Mouse (Mus musculus) splenic B cell, adult 2 months (primary cell): ENCODE measurements around the gene Camk1.

Source experiments
- DNase-seq: peaks from one replicate; pipeline ENCODE4 v3.0.0-alpha.2; 2011; ENCODE audit warnings: low read depth, low spot score
- H3K27me3 ChIP-seq: 2 replicates; pipeline ENCODE4 v1.6.1; 2012; ENCODE audit warnings: mild to moderate bottlenecking, low read length, moderate library complexity, mixed read lengths; ENCODE audit not compliant: control insufficient read depth, poor library complexity, insufficient read depth, severe bottlenecking
- H3K36me3 ChIP-seq: 2 replicates; pipeline ENCODE4 v1.6.1; 2012; ENCODE audit warnings: mild to moderate bottlenecking, low read length, moderate library complexity, mixed read lengths; ENCODE audit not compliant: control insufficient read depth, poor library complexity, insufficient read depth, severe bottlenecking

Gene Camk1

DNA sequence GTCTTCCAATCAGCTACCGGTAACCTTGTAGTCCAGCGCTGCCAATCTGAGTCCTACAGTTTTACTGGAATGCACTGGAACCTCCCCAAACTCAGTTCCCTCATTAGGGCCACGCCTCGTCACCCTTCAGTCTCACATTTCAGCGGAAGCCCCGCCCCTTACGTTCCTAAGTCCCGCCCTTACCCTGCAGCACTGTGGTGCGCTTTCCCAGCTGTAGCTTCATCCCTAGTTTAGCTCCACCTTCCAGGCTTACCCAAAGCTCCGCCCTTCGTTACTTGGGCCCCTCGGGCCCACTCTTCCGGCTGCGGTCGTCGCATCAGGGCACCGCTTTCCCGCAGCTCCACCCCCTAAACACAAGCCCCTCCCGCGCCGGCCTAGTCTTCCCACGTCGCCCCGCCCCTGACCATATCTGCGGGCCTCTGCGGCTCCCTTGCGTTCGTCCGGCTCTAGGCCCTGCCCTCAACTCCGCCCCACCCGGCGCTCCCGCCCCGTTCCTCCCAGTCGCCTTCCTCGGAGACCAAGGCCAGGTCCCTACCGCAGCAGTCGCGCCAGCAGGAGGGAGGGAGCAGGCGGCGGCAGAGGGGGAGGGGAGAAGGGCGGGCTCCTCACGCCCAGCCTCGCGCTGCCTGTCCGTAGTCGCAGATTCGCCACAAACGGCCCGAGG lies 37.3 kb downstream of the Camk1 start:
- peak; percentile 99 for DNase-seq
- Histone ChIP-seq H3K27me3 (no peaks in the 10 kb centered on the region), H3K36me3 (peaks cover 2% of the 10 kb centered on the region)

GRCm38 (mm10) chr6:113302258-113302657 lies 41.5 kb downstream of the Camk1 start:
- no peaks in the 10 kb centered on the region for H3K36me3 ChIP-seq
- DNase-seq = peak; percentile 81
- no peaks in the 10 kb centered on the region for H3K27me3 ChIP-seq

- no peaks in the 10 kb centered on the region for H3K36me3 ChIP-seq
- no peak for DNase-seq
- no peaks in the 10 kb centered on the region for H3K27me3 ChIP-seq
Measured at GRCm38 (mm10) chr6:113301350-113301749, 42.4 kb downstream of the Camk1 start.

DNA sequence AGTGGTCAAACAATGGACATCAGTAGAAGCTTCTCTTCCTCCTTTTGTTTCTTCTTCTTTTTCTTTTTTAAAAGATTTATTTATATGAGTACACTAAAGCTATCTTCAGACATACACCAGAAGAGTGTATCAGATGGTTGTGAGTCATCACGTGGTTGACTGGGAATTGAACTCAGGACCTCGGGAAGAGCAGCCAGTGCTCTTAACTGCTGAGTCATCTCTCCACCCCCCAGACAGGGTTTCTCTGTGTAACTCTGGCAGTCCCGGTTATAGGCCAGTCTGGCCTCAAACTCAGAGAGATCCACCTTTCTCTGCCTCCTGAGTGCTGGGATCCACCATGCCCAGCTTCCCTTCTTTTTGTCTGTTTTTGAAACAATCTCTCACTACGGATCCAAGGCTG lies 47.1 kb downstream of the Camk1 start:
- no peak for DNase-seq

GRCm38 (mm10) chr6:113296046-113296445 lies 47.7 kb downstream of the Camk1 start:
- no peaks in the 10 kb centered on the region for H3K36me3 ChIP-seq
- DNase-seq = no peak
- no peaks in the 10 kb centered on the region for H3K27me3 ChIP-seq

More for the DNA sequence above, 47.1 kb downstream of the Camk1 start:
- Histone ChIP-seq H3K36me3 (no peaks in the 10 kb centered on the region), H3K27me3 (no peaks in the 10 kb centered on the region)

DNA sequence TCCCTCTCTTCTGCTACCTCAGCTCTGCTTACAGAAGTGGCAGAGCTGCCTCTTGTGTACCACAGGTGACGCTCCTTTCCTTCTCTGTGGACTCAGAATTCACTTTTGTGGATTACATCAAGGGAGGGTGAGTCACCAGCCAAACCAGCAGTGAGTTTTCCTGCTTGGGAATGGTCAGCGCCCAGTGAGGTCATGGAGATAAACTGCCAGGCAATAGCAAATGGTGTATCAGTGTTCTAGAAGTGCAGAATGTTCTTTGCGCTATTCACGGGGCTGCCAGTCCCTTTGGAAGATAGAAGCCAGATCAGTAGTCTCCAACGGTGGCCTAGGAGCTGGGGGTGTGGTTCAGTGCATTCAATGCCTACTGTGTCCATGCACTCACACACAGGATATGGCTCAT lies 50.8 kb downstream of the Camk1 start:
- no peaks in the 10 kb centered on the region for H3K27me3 ChIP-seq
- no peak for DNase-seq
- H3K36me3 ChIP-seq = no peaks in the 10 kb centered on the region

- Histone ChIP-seq H3K36me3 (no peaks in the 10 kb centered on the region), H3K27me3 (no peaks in the 10 kb centered on the region)
- no peak for DNase-seq
Measured at GRCm38 (mm10) chr6:113290346-113290745, 53.4 kb downstream of the Camk1 start.

DNA sequence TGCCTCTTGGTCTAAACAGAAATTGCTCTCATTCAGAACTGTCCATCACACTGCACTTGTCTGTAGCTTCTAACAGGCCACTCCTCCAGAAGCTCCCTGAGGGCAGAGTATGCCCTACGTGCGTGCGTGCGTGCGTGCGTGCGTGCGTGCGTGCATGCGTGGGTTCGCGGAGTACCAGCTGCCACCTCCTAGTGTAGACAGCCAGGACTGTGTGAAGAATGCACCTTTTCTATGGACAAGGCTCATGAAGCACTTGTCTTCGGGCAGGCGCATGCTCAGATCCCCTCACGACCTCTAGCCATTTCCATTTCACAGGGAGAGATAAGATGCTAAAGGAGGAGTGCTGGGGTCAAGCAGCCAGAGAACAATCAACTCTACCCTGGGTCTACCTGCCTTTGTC lies 54.4 kb downstream of the Camk1 start:
- DNase-seq = no peak
- H3K36me3 ChIP-seq = no peaks in the 10 kb centered on the region
- no peaks in the 10 kb centered on the region for H3K27me3 ChIP-seq

- Histone ChIP-seq H3K27me3 (0 out of 2 replicates have a peak, but pooled peaks cover 2% of the 10 kb centered on the region), H3K36me3 (no peaks in the 10 kb centered on the region)
- no peak for DNase-seq
Measured at GRCm38 (mm10) chr6:113287236-113287635, 56.5 kb downstream of the Camk1 start.

DNA sequence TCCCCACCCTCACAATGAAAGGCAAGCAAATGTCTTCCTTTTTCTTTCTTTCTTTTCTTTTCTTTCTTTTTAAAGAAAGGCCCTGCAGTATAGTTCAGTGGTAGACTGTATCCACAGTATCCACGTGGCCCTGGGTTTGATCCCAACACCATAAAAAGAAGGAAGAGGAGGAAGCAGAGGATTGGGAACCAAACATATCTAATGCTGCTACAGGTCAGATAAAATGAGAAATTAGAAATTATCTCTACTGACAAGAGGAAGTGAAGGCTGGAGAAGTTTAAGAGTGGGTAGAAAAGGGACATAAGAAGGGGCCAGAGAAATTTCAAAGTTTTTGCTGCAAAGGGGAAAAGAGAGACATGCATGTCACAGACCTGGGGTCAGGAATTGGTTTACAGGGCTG lies 57.5 kb downstream of the Camk1 start:
- no peak for DNase-seq
- 0 out of 2 replicates have a peak, but pooled peaks cover 2% of the 10 kb centered on the region for H3K27me3 ChIP-seq
- no peaks in the 10 kb centered on the region for H3K36me3 ChIP-seq

- peak; percentile 39 for DNase-seq
- 0 out of 2 replicates have a peak, but pooled peaks cover 2% of the 10 kb centered on the region for H3K27me3 ChIP-seq
Measured at GRCm38 (mm10) chr6:113284931-113285330, 58.9 kb downstream of the Camk1 start.

More at GRCm38 (mm10) chr6:113284931-113285330, 58.9 kb downstream of the Camk1 start:
- no peaks in the 10 kb centered on the region; the same call in 1 of the 2 replicates for H3K36me3 ChIP-seq
